ENCODE assay signal across 18 mouse cellular contexts in the genomic region with DNA sequence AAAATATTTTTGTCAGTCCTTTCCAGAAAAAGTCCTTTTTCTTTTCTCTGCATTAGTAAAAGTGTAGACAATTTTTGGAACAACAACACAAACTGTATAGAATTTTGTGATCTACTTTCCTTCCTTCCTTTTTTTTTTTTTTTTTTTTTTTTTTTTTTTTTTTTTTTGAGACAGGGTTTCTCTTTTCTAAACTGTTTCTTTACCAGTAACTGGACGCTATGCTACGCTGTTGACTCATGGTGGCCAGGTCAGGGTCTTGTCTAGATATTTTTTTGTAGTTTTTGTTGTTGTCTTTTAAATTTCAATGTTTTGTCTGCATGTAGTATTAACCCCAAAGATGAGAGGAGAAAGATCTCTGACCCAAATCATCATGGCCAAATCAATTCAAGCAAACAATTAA. TPM values are rescaled to one million over a fixed set of nuclear protein-coding genes. Genes with fewer than 3 reads are reported as not detected.
"Had no signal": no experiment of that assay in that cellular context is flagged by ENCODE, and none has a peak within 500 bp of the region (broad histone marks: within the 10 kb centered on the region; RNA-seq: fewer than 3 reads in every experiment).

No protein-coding gene starts in this region.

- H3K4me2 ChIP-seq: heart, embryonic 12.5 days; hindbrain, embryonic 12.5 days; hindbrain, embryonic 14.5 days; intestine, embryonic 15.5 days; limb, embryonic 12.5 days had no signal

- H3K9me3 ChIP-seq: hindbrain, embryonic 12.5 days; intestine, embryonic 15.5 days; limb, embryonic 10.5 days; limb, embryonic 12.5 days had no signal

- ATAC-seq: hindbrain, embryonic 16.5 days; inflammation-experienced regulatory T-cells, adult 6 months; intestine, embryonic 15.5 days; intestine, postnatal 0 days had no signal

- H3K4me3 ChIP-seq: heart, embryonic 12.5 days; hindbrain, embryonic 10.5 days; hindbrain, embryonic 12.5 days; intestine, embryonic 15.5 days; layer of hippocampus, adult 2 months; left cerebral cortex, adult 2 months; limb, embryonic 10.5 days; limb, embryonic 12.5 days had no signal

- DNase-seq: heart, postnatal 4 days; kidney, adult 18-20 months; kidney, adult 8-10 months; kidney, postnatal 10 days; kidney, postnatal 25 days; kidney, postnatal 4 days had no signal

- H3K27ac ChIP-seq: hindbrain, embryonic 12.5 days; hindbrain, embryonic 14.5 days; intestine, embryonic 15.5 days; layer of hippocampus, adult 2 months; left cerebral cortex, adult 2 months had no signal

- H3K27me3 ChIP-seq: heart, embryonic 12.5 days; hindbrain, embryonic 12.5 days; intestine, embryonic 15.5 days; limb, embryonic 12.5 days had no signal

- H3K4me1 ChIP-seq: hindbrain, embryonic 12.5 days; intestine, embryonic 15.5 days; limb, embryonic 12.5 days had no signal

- H3K36me3 ChIP-seq: heart, embryonic 12.5 days; hindbrain, embryonic 10.5 days; hindbrain, embryonic 12.5 days; intestine, embryonic 15.5 days; limb, embryonic 10.5 days; limb, embryonic 12.5 days had no signal

- H3K9ac ChIP-seq: hindbrain, embryonic 12.5 days; hindbrain, embryonic 14.5 days; intestine, embryonic 15.5 days; limb, embryonic 12.5 days had no signal

RNA-seq across cellular contexts. Expression of gene Plpp7, which starts 26.5 kb away (rescaled TPM):
- polyA plus RNA-seq: inflammation-experienced regulatory T-cells, adult 6 months had no signal
